Comparison of ENCODE assay signal across 9 mouse cellular contexts in genomic region chr13:26932695-26933438, GRCm38 (mm10).
DNase-seq lines count a peak whose midpoint lies in the region; ATAC-seq lines count a peak whose summit lies in the region.
"Had no signal": no experiment of that assay in that cellular context is flagged by ENCODE, and none has a peak within 500 bp of the region (broad histone marks: within the 10 kb centered on the region; RNA-seq: fewer than 3 reads in every experiment).

No protein-coding gene starts in this region.

- 4% methylated on average over 4 of the region's 4 CpGs for WGBS in forebrain, embryonic 11.5 days
- 8% methylated on average over 4 of the region's 4 CpGs for WGBS in hindbrain, embryonic 16.5 days
- WGBS in midbrain, embryonic 13.5 days = under 1% methylated on average over 4 of the region's 4 CpGs

- no peak overlapping the region for H3K4me3 ChIP-seq in forebrain, embryonic 11.5 days (ENCODE audit: low read depth, low read length)
- no peak overlapping the region for H3K4me3 ChIP-seq in hindbrain, embryonic 16.5 days (ENCODE audit: low read length)
- no peak overlapping the region for H3K4me3 ChIP-seq in midbrain, embryonic 13.5 days (replicated peaks)

- H3K4me2 ChIP-seq in forebrain, embryonic 11.5 days (ENCODE audit: low read depth, low read length, severe bottlenecking) = no peak overlapping the region
- H3K4me2 ChIP-seq in hindbrain, embryonic 16.5 days (ENCODE audit: low read length) = no peak overlapping the region
- no peak overlapping the region for H3K4me2 ChIP-seq in midbrain, embryonic 13.5 days (replicated peaks)

- H3K4me1 ChIP-seq in forebrain, embryonic 11.5 days (replicated peaks; ENCODE audit: control insufficient read depth, insufficient read depth, low read length) = 0 out of 2 replicates have a peak, but pooled peaks cover 5% of the 10 kb centered on the region
- H3K4me1 ChIP-seq in hindbrain, embryonic 16.5 days (ENCODE audit: control insufficient read depth, insufficient read depth, low read depth, low read length) = peaks cover 4% of the 10 kb centered on the region; the same call in 1 of the 2 replicates
- peaks cover 14% of the 10 kb centered on the region for H3K4me1 ChIP-seq in midbrain, embryonic 13.5 days (replicated peaks)

- no peaks in the 10 kb centered on the region for H3K27me3 ChIP-seq in forebrain, embryonic 11.5 days (ENCODE audit: control insufficient read depth, insufficient read depth, low read length)
- no peaks in the 10 kb centered on the region for H3K27me3 ChIP-seq in hindbrain, embryonic 16.5 days (replicated peaks; ENCODE audit: control insufficient read depth, insufficient read depth, low read length)
- H3K27me3 ChIP-seq in midbrain, embryonic 13.5 days = no peaks in the 10 kb centered on the region
- H3K27me3 ChIP-seq: Patski had no signal

- DNase-seq in embryo, embryonic 10.5 days (ENCODE audit: low spot score) = peak; percentile 87
- peak; percentile 63 for DNase-seq in forebrain, embryonic 11.5 days (ENCODE audit: low spot score)
- no peak for DNase-seq in spleen, postnatal 36 days (ENCODE audit: low spot score in 2 of 2)
- no peak for DNase-seq in right cerebral cortex, postnatal 4 days

- peak overlapping the region; percentile 13; the same call in 1 of the 2 replicates for H3K27ac ChIP-seq in forebrain, embryonic 11.5 days (ENCODE audit: low read depth, low read length)
- peak overlapping the region; percentile 39; the same call in 1 of the 2 replicates for H3K27ac ChIP-seq in hindbrain, embryonic 16.5 days (ENCODE audit: low read depth, low read length)
- peak overlapping the region; percentile 83 for H3K27ac ChIP-seq in midbrain, embryonic 13.5 days

- no peak overlapping the region for H3K9ac ChIP-seq in forebrain, embryonic 11.5 days (ENCODE audit: low read length)
- H3K9ac ChIP-seq in hindbrain, embryonic 16.5 days (ENCODE audit: low read depth, low read length) = no peak overlapping the region
- no peak overlapping the region for H3K9ac ChIP-seq in midbrain, embryonic 13.5 days (replicated peaks)

- H3K9me3 ChIP-seq in forebrain, embryonic 11.5 days (ENCODE audit: control insufficient read depth, low read length) = no peaks in the 10 kb centered on the region
- no peaks in the 10 kb centered on the region for H3K9me3 ChIP-seq in hindbrain, embryonic 16.5 days (ENCODE audit: control insufficient read depth, low read length)
- H3K9me3 ChIP-seq in midbrain, embryonic 13.5 days = no peaks in the 10 kb centered on the region

- H3K36me3 ChIP-seq in forebrain, embryonic 11.5 days (ENCODE audit: control insufficient read depth, insufficient read depth, low read length) = no peaks in the 10 kb centered on the region
- no peaks in the 10 kb centered on the region for H3K36me3 ChIP-seq in hindbrain, embryonic 16.5 days (ENCODE audit: control insufficient read depth, insufficient read depth, low read length)
- H3K36me3 ChIP-seq in midbrain, embryonic 13.5 days = no peaks in the 10 kb centered on the region

- ATAC-seq in forebrain, embryonic 11.5 days (replicated peaks; ENCODE audit: low FRiP score) = peak; percentile 90
- ATAC-seq in hindbrain, embryonic 16.5 days = peak; percentile 87
- peak; percentile 93 for ATAC-seq in midbrain, embryonic 13.5 days
- no peak for ATAC-seq in erythroid progenitor cell, adult 5-6 weeks (replicated peaks; ENCODE audit: low FRiP score, poor library complexity, severe bottlenecking)
- no peak for ATAC-seq in inflammation-experienced regulatory T-cells, adult 6 months
- ATAC-seq: Patski had no signal

Comparison
In these comparisons a context has a peak if more than half of its experiments do, and no peak if none do; other contexts are left out.
1. DNase-seq: peak in embryo, embryonic 10.5 days (single experiment) and forebrain, embryonic 11.5 days (single experiment); none in spleen, postnatal 36 days (0 of 2) and right cerebral cortex, postnatal 4 days (single experiment).
2. ATAC-seq: peak in forebrain, embryonic 11.5 days (single experiment), hindbrain, embryonic 16.5 days (single experiment) and midbrain, embryonic 13.5 days (single experiment); none in erythroid progenitor cell, adult 5-6 weeks (single experiment) and inflammation-experienced regulatory T-cells, adult 6 months (single experiment).
3. H3K27ac ChIP-seq: peak in every context shown above with its lines; median percentile 83 in midbrain, embryonic 13.5 days; 39 in hindbrain, embryonic 16.5 days; 13 in forebrain, embryonic 11.5 days.